Mouse (Mus musculus) cortical plate, adult 2 months (tissue): ENCODE results near the gene Muc3a. TPM values are rescaled to one million over a fixed set of nuclear protein-coding genes. Genes with fewer than 3 reads are reported as not detected.
A peak's percentile ranks its signal among the peaks of the same experiment; 100 is the strongest.

ENCODE experiments used
- H3K27ac ChIP-seq: fragments of 200-500 bp; 2 replicates; pipeline ENCODE4 v1.5.1; 2012; ENCODE audit warnings: low read length, control low read depth, inconsistent platforms; ENCODE audit not compliant: insufficient read depth
- H3K4me1 ChIP-seq: fragments of 200-500 bp; 2 replicates; pipeline ENCODE4 v1.6.1; 2011; ENCODE audit warnings: low read length; ENCODE audit not compliant: control insufficient read depth, insufficient read depth
- H3K4me3 ChIP-seq: fragments of 200-500 bp; 2 replicates; pipeline ENCODE4 v1.5.1; 2011; ENCODE audit warnings: mild to moderate bottlenecking, low read length, control low read depth; ENCODE audit not compliant: insufficient read depth
- CTCF ChIP-seq: fragments of 200-500 bp; IDR thresholded peaks from 2 replicates; pipeline ENCODE4 v1.5.1; 2011; ENCODE audit warnings: mild to moderate bottlenecking, control low read depth, low read length; ENCODE audit not compliant: insufficient read depth; ENCODE audit errors: extremely low read depth
- POLR2A ChIP-seq: fragments of 200-500 bp; IDR thresholded peaks from 2 replicates; pipeline ENCODE4 v1.6.1; 2011; ENCODE audit warnings: mild to moderate bottlenecking, low read length, control low read depth; ENCODE audit not compliant: insufficient read depth; ENCODE audit errors: extremely low read depth
- polyA plus RNA-seq: library from polyadenylated mRNA; depleted of rRNA; stranded (reverse); fragments of >200 nt; gene quantifications from 2 replicates; pipeline ENCODE4 v1.2.3, GENCODE M21; 2012; rRNA removed

The Muc3a gene
- polyA plus RNA-seq = 26.9 and 28.3 TPM in 2 replicates

DNA sequence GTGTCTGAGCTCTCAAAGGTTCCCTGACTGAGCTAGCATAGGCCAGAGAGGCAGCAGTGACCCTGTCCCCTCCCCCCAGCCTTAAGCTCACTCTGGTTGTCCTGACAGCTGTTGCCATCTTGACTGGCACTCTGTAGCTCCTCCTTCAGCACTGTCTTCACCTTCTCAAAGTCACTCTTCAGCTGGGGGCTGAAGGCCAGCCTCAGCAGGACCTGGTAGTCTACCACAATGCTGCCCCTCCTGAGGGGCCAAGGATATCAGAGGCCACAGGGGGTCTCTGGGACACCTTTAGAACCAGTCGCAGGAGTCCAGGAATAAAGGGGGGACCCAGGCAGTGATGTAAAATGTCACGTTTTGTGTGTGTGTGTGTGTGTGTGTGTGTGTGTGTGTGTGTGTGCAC is at the start of gene Muc3a:
Muc3a (minus strand) TSS at position 101 of the 400 bp plus-strand sequence.
- TF ChIP-seq POLR2A = no peak
- TF ChIP-seq CTCF = no peak
- H3K27ac ChIP-seq = no peak within 1 kb of the TSS
- no peaks in the 10 kb centered on the region for H3K4me1 ChIP-seq
- H3K4me3 ChIP-seq = no peak within 1 kb of the TSS

DNA sequence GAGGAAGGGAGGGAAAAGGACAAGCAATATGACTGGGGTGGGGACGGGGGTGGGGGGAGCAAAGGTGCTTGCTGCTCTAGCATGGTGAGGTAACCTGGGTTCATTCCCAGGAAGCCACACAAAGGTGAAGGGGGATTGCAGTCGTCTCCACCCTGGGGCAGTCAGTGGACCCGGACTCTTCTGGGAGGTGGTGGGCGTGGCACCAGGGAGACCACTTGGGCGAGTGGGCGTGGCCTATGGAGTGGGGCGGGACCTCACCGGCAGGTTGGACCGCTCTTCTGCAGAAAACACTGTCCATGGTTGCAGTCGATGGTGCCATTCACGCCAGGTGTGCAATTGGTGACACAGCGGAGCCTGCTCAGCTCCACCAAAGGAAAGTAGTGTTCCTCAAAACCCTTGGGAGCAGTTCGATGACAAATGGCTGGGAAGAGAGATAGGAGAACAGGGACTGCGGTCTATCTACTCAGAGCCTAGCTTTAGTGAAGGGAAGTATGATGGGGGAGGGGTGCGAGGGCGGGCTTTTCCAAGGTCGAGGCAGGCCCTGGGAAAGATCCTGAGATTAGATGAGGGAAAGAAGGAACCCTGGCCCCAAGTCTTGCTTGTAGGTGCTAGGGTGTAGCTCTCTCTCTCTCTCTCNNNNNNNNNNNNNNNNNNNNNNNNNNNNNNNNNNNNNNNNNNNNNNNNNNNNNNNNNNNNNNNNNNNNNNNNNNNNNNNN is 917 bp downstream of the Muc3a start:
- TF ChIP-seq POLR2A (no peak), CTCF (no peak)
- Histone ChIP-seq H3K4me1 (no peaks in the 10 kb centered on the region), H3K27ac (no peak overlapping the region), H3K4me3 (no peak overlapping the region)

DNA sequence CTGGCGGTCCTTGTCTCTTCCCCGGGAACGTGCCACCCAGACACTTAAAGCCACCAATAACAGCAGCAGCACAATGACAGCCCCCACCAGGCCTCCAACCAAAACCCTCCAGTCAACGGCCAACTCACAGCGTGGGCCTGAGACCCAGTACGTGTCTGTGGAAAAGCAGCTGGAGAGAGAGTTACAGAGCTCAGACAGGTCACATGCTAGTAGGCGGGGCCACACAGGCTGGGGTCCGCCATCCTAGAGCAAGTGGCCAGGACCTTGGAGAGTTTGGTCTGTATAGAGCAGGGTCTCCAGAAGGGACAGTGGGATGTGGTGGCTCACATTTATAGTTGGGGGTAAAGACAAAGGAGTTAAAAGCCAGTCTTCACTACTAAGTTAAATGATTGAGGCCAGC is 1.5 kb downstream of the Muc3a start:
- TF ChIP-seq CTCF = no peak
- no peak for TF ChIP-seq POLR2A
- Histone ChIP-seq H3K27ac (no peak overlapping the region), H3K4me1 (no peaks in the 10 kb centered on the region), H3K4me3 (no peak overlapping the region)

DNA sequence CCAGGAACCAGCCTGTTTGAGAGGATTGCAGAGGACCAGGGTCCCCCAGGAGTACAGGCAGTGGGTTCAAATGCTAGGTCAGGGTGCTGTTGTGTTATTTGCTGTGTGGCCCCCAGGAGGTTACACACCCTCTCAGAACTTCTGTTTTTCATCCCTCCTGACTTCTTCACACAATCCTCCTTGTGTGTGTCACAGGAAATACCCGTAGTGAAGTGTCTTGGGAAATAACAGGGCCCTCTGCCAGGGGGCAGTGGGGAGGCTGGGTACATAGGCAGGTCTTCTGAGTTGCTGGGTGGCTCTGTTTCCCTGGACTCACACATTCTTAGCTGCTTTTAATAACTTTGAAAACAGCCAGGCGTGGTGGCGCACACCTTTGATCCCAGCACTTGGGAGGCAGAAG is 6.9 kb downstream of the Muc3a start:
- no peak overlapping the region for H3K4me3 ChIP-seq
- H3K4me1 ChIP-seq = no peaks in the 10 kb centered on the region
- TF ChIP-seq POLR2A (no peak), CTCF (no peak)
- H3K27ac ChIP-seq = no peak overlapping the region

DNA sequence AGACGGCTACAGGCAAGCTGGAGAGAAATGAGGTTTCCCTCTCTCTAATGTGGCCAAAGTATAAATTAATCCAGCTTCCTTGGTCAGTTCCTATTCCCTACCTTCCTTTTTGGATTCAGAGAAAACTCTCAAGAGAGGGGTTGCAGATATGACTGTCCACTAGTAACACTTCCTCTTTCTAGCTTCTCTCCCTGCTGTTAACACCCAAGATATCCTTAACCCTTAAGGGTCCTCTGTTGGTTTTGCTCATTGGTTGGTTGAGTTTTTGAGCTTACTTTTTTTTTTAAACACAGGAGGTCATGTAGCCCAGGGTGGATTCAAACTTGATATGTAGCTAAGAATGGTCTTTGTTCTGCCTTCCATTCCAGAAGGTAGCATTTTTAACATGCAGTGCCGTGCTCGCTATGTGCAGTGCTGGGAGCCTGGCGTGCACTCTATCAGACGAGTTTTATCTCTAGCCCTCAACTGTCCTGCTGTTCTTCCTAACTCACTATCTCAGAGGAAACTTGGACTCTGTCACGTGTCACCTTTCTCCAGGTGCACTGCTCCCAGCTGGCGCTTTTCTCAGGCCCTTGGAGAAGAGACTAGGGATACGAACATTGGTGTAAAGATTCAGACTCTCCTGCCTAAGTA is 17.6 kb downstream of the Muc3a start:
- Histone ChIP-seq H3K4me3 (no peak overlapping the region), H3K27ac (no peak overlapping the region), H3K4me1 (no peaks in the 10 kb centered on the region)
- no peak for TF ChIP-seq POLR2A
- no peak for TF ChIP-seq CTCF

GRCm38 (mm10) chr5:137193279-137193952 is 18.8 kb downstream of the Muc3a start:
- TF ChIP-seq POLR2A (no peak), CTCF (no peak)
- Histone ChIP-seq H3K4me3 (no peak overlapping the region), H3K27ac (no peak overlapping the region), H3K4me1 (no peaks in the 10 kb centered on the region)

GRCm38 (mm10) chr5:137189326-137189725 is 22.9 kb downstream of the Muc3a start:
- no peak overlapping the region for H3K27ac ChIP-seq

GRCm38 (mm10) chr5:137185362-137185761 is 26.8 kb downstream of the Muc3a start:
- H3K4me1 ChIP-seq = no peaks in the 10 kb centered on the region
- no peak overlapping the region for H3K27ac ChIP-seq
- H3K4me3 ChIP-seq = no peak overlapping the region
- TF ChIP-seq CTCF = no peak
- no peak for TF ChIP-seq POLR2A

More at GRCm38 (mm10) chr5:137189326-137189725, 22.9 kb downstream of the Muc3a start:
- no peaks in the 10 kb centered on the region for H3K4me1 ChIP-seq
- peak overlapping the region; percentile 38 for H3K4me3 ChIP-seq
- 0 out of 2 replicates have a peak, but pooled peaks have one; percentile 4 for TF ChIP-seq POLR2A
- TF ChIP-seq CTCF = no peak

DNA sequence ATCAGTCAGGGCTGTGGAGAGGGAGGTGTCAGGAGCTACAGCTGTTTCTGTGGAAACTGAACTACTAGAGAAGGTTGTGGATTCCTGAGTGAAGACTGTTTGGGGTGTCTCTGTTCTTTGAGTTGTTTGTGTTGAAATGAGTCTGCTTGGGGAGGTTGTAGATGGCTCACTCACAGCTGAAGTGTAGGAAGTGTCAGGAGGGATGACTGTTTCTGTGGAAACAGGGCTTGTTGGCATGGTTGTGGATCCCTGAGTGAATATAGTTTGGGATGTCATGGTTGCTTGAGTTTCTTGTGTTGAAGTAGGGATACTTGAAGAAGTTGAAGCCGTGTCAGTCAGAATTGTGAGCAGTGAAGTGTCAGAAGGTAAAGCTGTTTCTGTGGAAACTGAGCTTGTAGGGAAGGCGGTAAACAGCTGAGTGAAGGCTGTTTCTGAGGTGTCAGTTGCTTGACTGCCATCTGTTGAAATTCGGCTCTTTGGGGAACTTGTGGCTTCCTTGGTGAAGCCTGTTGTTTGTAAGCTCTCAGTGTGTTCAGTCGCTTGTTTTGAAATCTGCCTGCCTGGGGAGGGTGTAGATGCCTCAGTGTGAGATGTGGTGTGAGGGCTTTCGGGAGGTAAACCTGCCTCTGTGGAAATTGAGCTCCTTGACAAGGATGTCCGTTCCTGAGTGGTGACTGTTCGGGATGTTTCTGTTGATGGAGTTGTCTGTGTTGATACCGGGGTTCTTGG is 32.4 kb downstream of the Muc3a start:
- Histone ChIP-seq H3K4me1 (no peaks in the 10 kb centered on the region), H3K4me3 (no peak overlapping the region), H3K27ac (no peak overlapping the region)
- TF ChIP-seq CTCF = no peak
- no peak for TF ChIP-seq POLR2A
